ENCODE assay signal across 30 mouse cellular contexts in the genomic region with DNA sequence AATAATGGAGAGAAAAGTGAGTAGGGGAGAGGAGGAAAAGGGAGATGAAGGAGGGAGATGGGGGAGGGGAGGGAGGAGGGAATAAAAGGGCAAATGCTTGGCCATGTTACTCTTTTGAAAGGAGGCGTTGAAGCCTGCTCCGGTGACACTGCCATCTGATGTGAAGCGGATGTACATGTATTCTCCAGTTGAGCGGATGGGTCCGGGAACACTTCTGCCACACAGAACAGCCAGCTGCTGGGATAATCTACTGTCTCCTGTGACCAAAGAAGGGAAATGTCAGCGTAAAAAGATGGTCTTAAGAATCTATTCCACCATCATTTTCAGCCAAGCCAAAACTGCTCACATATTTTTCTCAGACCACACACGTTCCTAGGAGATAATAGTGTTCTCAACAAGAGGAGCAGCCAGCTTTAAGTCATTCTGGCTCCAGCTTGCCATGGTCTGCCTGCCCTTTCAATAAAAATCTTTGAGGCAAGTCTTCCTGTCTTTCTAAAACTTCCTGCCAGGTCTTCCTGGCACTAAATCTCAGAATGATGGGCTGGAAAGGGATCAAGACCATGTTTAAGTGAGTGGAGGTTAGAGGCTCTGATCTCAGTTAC.
DNase-seq lines count a peak whose midpoint lies in the region; ATAC-seq lines count a peak whose summit lies in the region.
"Had no signal": no experiment of that assay in that cellular context is flagged by ENCODE, and none has a peak within 500 bp of the region (broad histone marks: within the 10 kb centered on the region; RNA-seq: fewer than 3 reads in every experiment).

No protein-coding gene starts in this region.

- 31% methylated on average over 7 of the region's 7 CpGs for WGBS in kidney, embryonic 15.5 days

- ATAC-seq in kidney, embryonic 15.5 days (replicated peaks; ENCODE audit: low FRiP score): peak; percentile 70
- ATAC-seq: forebrain, embryonic 16.5 days; liver, embryonic 12.5 days; liver, postnatal 0 days; Patski had no signal

- H3K9me3 ChIP-seq in kidney, embryonic 15.5 days (replicated peaks): no peaks in the 10 kb centered on the region
- H3K9me3 ChIP-seq: embryonic facial prominence, embryonic 13.5 days; heart, embryonic 13.5 days; hindbrain, embryonic 15.5 days; liver, embryonic 12.5 days had no signal

- H3K4me3 ChIP-seq in kidney, embryonic 15.5 days (replicated peaks): no peak overlapping the region
- H3K4me3 ChIP-seq: embryonic facial prominence, embryonic 13.5 days; forebrain, embryonic 10.5 days; gastrocnemius, adult 2 months; heart, embryonic 13.5 days; hindbrain, embryonic 15.5 days; layer of hippocampus, adult 2 months; liver, embryonic 12.5 days had no signal

- H3K9ac ChIP-seq in kidney, embryonic 15.5 days: no peak overlapping the region
- H3K9ac ChIP-seq: embryonic facial prominence, embryonic 13.5 days; heart, embryonic 13.5 days; hindbrain, embryonic 15.5 days; liver, embryonic 12.5 days; liver, postnatal 0 days had no signal

- no peak overlapping the region for H3K4me2 ChIP-seq in kidney, embryonic 15.5 days
- H3K4me2 ChIP-seq: embryonic facial prominence, embryonic 13.5 days; heart, embryonic 13.5 days; hindbrain, embryonic 15.5 days; liver, embryonic 12.5 days; midbrain, embryonic 11.5 days had no signal

- peak; percentile 10 for DNase-seq in kidney, adult 9 months
- DNase-seq in kidney, adult 11 months: no peak
- DNase-seq in lung, postnatal 10 days: peak; percentile 6
- DNase-seq in lung, postnatal 4 days: no peak
- DNase-seq in kidney, postnatal 4 days: peak; percentile 6 to 13
- no peak for DNase-seq in layer of hippocampus, adult 9-10 months (ENCODE audit: low spot score)
- DNase-seq in urinary bladder, adult 18-20 months (ENCODE audit: low spot score in 2 of 2): no peak
- DNase-seq: adrenal gland, postnatal 10 days; cerebellum, adult 11 months; cerebellum, postnatal 10 days; gastrocnemius, adult 2 months; gastrocnemius, postnatal 36 days; heart, adult 18-20 months; heart, postnatal 10 days; layer of hippocampus, postnatal 36 days; left cerebral cortex, postnatal 4 days; liver, postnatal 0 days; right cerebral cortex, postnatal 4 days; thymus, adult 2 months; thymus, postnatal 36 days had no signal

- no peaks in the 10 kb centered on the region for H3K27me3 ChIP-seq in kidney, embryonic 15.5 days
- H3K27me3 ChIP-seq: embryonic facial prominence, embryonic 13.5 days; heart, embryonic 13.5 days; hindbrain, embryonic 15.5 days; liver, embryonic 12.5 days; Patski had no signal

- peak overlapping the region; percentile 25 for H3K27ac ChIP-seq in kidney, embryonic 15.5 days
- H3K27ac ChIP-seq: embryonic facial prominence, embryonic 13.5 days; forebrain, embryonic 10.5 days; gastrocnemius, adult 2 months; heart, embryonic 13.5 days; hindbrain, embryonic 15.5 days; layer of hippocampus, adult 2 months; liver, embryonic 12.5 days had no signal

- H3K36me3 ChIP-seq in kidney, embryonic 15.5 days: no peaks in the 10 kb centered on the region
- H3K36me3 ChIP-seq: embryonic facial prominence, embryonic 13.5 days; forebrain, embryonic 10.5 days; heart, embryonic 13.5 days; hindbrain, embryonic 15.5 days; liver, embryonic 12.5 days had no signal

- H3K4me1 ChIP-seq in kidney, embryonic 15.5 days: 0 out of 2 replicates have a peak, but pooled peaks cover 8% of the 10 kb centered on the region
- H3K4me1 ChIP-seq: embryonic facial prominence, embryonic 13.5 days; hindbrain, embryonic 15.5 days; liver, embryonic 12.5 days had no signal

Comparison
In these comparisons a context has a peak if more than half of its experiments do, and no peak if none do; other contexts are left out.
1. DNase-seq: peak in kidney, adult 9 months (single experiment), lung, postnatal 10 days (single experiment) and kidney, postnatal 4 days (2 of 2); none in kidney, adult 11 months (single experiment), lung, postnatal 4 days (0 of 2), layer of hippocampus, adult 9-10 months (single experiment) and urinary bladder, adult 18-20 months (0 of 2).